Mouse (Mus musculus) lung, postnatal 0 days (tissue): Measurements from ENCODE around the gene Rab15.

Experiments
- CTCF ChIP-seq: IDR thresholded peaks from 2 replicates; pipeline ENCODE4 v1.5.1; 2016; ENCODE audit warnings: antibody characterized with exemption, mild to moderate bottlenecking
- EP300 ChIP-seq: IDR thresholded peaks from 2 replicates; pipeline ENCODE4 v1.6.1; 2016; ENCODE audit warnings: antibody characterized with exemption, mild to moderate bottlenecking, control low read depth

GRCm38 (mm10) chr12:76816720-76817119, 6.0 kb downstream of the Rab15 start:
- TF ChIP-seq EP300 = no peak
- no peak for TF ChIP-seq CTCF
